Mouse (Mus musculus) kidney, embryonic 16.5 days (tissue): ENCODE measurements around the gene Spock3. TPM values are rescaled to one million over a fixed set of nuclear protein-coding genes. Genes with fewer than 3 reads are reported as not detected.
"Not testable (repeated sequence)": the region's sequence is repeated elsewhere in the genome, so short reads cannot be mapped to it uniquely, and the experiment has no call there.

ENCODE experiments used
- ATAC-seq: fragments of 200-750 bp; cut with Nextera tagmentation; 2 replicates; pipeline ENCODE4 v1.8.0; 2017; ENCODE audit warnings: moderate TSS enrichment; ENCODE audit not compliant: low FRiP score, low TSS enrichment
- H3K27ac ChIP-seq: fragments of 300-500 bp; sonication (generic); 2 replicates; pipeline ENCODE4 v1.5.1; 2014; ENCODE audit warnings: low read length
- H3K27me3 ChIP-seq: fragments of 300-500 bp; sonication (generic); 2 replicates; pipeline ENCODE4 v1.6.1; 2014; ENCODE audit warnings: low read length, control low read depth, mixed read lengths; ENCODE audit not compliant: insufficient read depth
- H3K36me3 ChIP-seq: fragments of 300-500 bp; sonication (generic); 2 replicates; pipeline ENCODE4 v1.6.1; 2014; ENCODE audit warnings: low read length, control low read depth, mixed read lengths; ENCODE audit not compliant: insufficient read depth
- H3K4me1 ChIP-seq: fragments of 300-500 bp; sonication (generic); 2 replicates; pipeline ENCODE4 v1.6.1; 2014; ENCODE audit warnings: low read length, control low read depth, mixed read lengths; ENCODE audit not compliant: insufficient read depth
- H3K4me2 ChIP-seq: fragments of 300-500 bp; sonication (generic); replicated peaks from 2 replicates; pipeline ENCODE4 v1.6.1; 2014; ENCODE audit warnings: low read depth, low read length
- H3K4me3 ChIP-seq: fragments of 300-500 bp; sonication (generic); 2 replicates; pipeline ENCODE4 v1.5.1; 2014; ENCODE audit warnings: mild to moderate bottlenecking, low read length
- H3K9ac ChIP-seq: fragments of 300-500 bp; sonication (generic); replicated peaks from 2 replicates; pipeline ENCODE4 v1.6.1; 2014; ENCODE audit warnings: low read length
- H3K9me3 ChIP-seq: fragments of 300-500 bp; sonication (generic); 2 replicates; pipeline ENCODE4 v1.6.1; 2016; ENCODE audit warnings: low read length, control low read depth
- WGBS: fragments of 180-500 bp; shearing (Covaris S2); extraction: QIAGEN DNeasy Blood & Tissue Kit; methylation state at CpG from one replicate; pipeline ENCODE4 v1.1.7; 2014; 5-methylcytosine and 5-hydroxymethylcytosine counted together
- polyA plus RNA-seq: library from polyadenylated mRNA; unstranded; fragments of >200 nt; fragmentation: Nextera tagmentation; extraction: Ambion mirVana; gene quantifications from 2 replicates; pipeline ENCODE4 v1.2.1, GENCODE M21; 2015

Spock3 gene
- polyA plus RNA-seq, 1 experiment from 2014 or later = 3.5 TPM

DNA sequence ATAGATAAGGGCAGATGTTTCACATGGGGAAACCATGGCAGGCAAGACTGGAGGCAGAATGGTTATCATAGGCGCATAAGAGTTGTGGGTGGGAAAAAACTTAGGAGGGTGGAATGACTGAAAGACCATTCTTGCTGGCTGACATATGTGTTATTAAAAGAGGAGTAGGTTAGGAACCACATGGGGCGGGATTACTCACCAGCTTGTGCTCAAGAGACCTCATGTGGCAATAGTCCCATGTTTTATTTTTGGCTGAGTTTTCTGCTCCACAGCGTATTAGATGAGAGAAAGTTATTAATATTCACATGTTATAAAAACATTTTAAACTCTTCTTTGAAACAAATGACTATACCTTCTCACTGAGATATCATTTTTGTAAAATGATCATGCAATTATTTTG lies 184.6 kb downstream of the Spock3 start:
- ATAC-seq = no peak
- 93% methylated on average over 3 of the region's 3 CpGs for WGBS

DNA sequence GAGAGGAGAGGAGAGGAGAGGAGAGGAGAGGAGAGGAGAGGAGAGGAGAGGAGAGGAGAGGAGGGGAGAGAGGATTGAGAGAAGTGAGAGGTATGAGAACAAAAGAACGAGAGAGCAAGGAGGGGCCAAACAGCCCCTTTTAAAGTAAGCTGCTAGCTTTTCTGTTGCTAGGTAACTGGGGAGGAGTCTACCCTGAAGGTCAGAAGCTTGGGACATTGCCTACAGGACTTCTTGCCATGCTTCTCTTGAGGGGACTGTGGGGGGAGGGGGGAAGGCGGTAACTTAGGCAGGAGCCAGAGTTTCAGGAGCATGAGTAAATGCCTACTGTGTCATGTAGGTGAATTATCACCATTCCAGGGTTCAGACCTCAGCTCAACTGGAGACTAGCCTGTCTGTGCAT lies 213.1 kb downstream of the Spock3 start:
- H3K4me2 ChIP-seq, H3K9me3 ChIP-seq, H3K9ac ChIP-seq, H3K36me3 ChIP-seq, H3K27me3 ChIP-seq, H3K27ac ChIP-seq, H3K4me3 ChIP-seq, H3K4me1 ChIP-seq, ATAC-seq: not testable (repeated sequence)
- 55% methylated on average over 2 of the region's 2 CpGs for WGBS

More for the DNA sequence above, 184.6 kb downstream of the Spock3 start:
- H3K27me3 ChIP-seq = no peaks in the 10 kb centered on the region
- no peak overlapping the region for H3K9ac ChIP-seq
- no peaks in the 10 kb centered on the region for H3K4me1 ChIP-seq
- no peak overlapping the region for H3K4me2 ChIP-seq
- H3K36me3 ChIP-seq = no peaks in the 10 kb centered on the region
- H3K4me3 ChIP-seq = no peak overlapping the region
- no peak overlapping the region for H3K27ac ChIP-seq
- H3K9me3 ChIP-seq = no peaks in the 10 kb centered on the region

DNA sequence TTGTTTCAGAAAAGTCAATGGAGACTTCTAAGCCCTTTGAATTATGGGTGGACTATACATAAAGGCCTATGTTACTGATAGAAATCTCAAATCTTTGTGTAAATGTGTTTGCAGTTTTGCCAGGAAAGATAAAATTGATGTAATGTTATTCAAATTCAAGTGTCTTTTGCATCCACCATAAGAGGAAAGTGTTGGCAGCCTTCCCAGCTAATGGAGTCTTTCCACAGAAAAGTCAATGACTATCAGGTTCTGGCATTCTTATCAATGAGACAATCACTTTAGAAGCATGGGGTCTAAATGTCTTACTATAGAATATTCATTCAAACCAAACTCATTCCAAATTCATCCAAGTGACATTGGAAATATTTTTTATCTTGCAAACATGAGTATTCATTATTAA lies 214.5 kb downstream of the Spock3 start:
- Histone ChIP-seq H3K9ac (no peak overlapping the region), H3K27ac (no peak overlapping the region), H3K4me3 (no peak overlapping the region), H3K27me3 (no peaks in the 10 kb centered on the region), H3K36me3 (no peaks in the 10 kb centered on the region), H3K9me3 (no peaks in the 10 kb centered on the region), H3K4me1 (no peaks in the 10 kb centered on the region), H3K4me2 (no peak overlapping the region)
- ATAC-seq = no peak

DNA sequence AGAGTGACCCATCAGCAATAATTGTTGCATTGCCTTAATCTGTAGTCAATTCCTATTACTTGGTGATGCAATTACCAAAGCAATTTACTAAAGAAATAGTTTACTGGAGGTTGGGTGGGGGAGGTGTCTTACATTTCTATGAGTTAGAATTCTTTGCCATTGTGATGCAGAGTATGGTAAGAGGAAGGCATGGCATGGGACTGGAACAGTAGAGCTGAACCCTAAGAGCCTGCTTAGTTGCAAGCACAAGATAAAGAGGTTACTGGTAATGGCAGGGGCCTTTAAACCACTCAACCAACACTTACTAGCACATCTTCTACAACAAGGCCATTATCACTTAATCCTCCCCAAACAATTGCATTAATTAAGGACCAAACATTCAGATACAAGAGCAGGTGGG lies 219.1 kb downstream of the Spock3 start:
- no peak overlapping the region for H3K4me3 ChIP-seq
- no peaks in the 10 kb centered on the region for H3K36me3 ChIP-seq
- no peak overlapping the region for H3K9ac ChIP-seq
- no peaks in the 10 kb centered on the region for H3K9me3 ChIP-seq
- H3K27ac ChIP-seq = no peak overlapping the region
- no peak for ATAC-seq
- H3K4me2 ChIP-seq = no peak overlapping the region
- no peaks in the 10 kb centered on the region for H3K4me1 ChIP-seq
- H3K27me3 ChIP-seq = no peaks in the 10 kb centered on the region

DNA sequence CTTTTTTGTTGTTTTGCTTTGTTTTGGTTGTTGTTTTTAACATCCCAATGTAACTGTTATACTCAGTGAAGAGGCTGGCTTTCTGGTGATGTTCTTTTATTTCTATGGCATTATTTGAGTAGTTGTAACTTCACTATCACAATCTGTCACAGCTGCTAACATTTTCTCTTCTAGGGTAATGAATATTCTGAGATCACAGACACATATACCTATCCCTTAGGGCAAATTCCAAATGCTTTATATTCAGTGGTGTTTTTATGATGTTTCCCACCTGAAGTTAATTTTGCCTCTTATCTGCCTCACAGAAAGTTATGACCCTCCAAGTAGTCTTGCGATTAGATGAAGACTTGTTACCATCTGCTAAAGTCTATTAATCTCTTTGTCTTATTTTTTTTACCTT lies 230.5 kb downstream of the Spock3 start:
- WGBS = 61% methylated on average over 1 of the region's 1 CpGs
- Histone ChIP-seq H3K27ac (no peak overlapping the region), H3K9ac (no peak overlapping the region), H3K9me3 (no peaks in the 10 kb centered on the region), H3K4me3 (no peak overlapping the region), H3K4me2 (no peak overlapping the region), H3K4me1 (no peaks in the 10 kb centered on the region), H3K36me3 (no peaks in the 10 kb centered on the region), H3K27me3 (no peaks in the 10 kb centered on the region)
- no peak for ATAC-seq

DNA sequence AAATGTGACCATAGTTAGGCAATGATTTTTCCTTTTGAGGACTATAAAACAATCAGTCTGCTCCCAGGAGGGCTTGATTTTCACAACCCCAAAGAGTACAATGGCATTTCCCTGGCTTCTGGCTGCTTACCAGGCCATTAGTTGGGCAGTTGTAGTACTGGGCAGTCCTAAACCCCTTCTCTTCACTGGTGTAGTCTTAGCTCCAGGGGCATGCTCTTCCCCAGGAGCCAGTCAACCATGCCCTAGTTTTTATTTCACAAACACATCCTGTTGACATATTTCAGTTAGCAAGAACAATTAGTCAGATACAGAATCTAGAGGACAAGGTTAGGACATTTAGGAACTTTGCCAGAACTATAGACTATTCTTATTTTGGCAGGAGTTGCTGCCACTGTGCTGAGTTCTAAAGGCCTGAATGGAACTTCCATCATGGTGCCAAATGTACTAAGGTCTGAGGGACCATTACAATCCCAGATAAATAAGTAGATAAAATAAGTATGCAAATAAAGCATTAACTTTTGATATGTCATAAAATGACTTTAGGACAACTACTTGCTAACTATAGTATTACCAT lies 308.1 kb downstream of the Spock3 start:
- Histone ChIP-seq H3K9me3 (no peaks in the 10 kb centered on the region), H3K9ac (no peak overlapping the region), H3K27ac (no peak overlapping the region), H3K4me1 (no peaks in the 10 kb centered on the region), H3K4me2 (no peak overlapping the region), H3K4me3 (no peak overlapping the region), H3K36me3 (no peaks in the 10 kb centered on the region), H3K27me3 (no peaks in the 10 kb centered on the region)
- no peak for ATAC-seq

DNA sequence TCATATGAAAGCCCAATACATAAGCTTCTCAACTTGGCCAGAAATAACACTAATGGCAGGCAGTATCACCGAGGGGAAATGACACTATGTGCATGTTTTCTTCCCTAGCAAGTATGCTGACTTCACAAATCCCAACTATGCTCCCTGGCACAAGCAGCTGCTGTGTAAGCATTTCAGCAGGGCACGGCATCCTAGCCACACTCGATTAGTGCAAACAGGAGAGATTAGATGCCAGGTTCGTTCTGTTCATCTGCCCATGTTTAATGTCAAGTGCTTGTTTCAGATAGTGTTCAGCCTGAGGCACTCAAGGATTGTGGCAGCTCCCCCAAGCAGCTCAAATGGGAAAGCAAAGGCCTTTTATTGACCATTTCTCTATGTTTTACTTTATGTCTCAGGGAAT lies 311.7 kb downstream of the Spock3 start:
- no peak for ATAC-seq
- H3K9me3 ChIP-seq = no peaks in the 10 kb centered on the region
- no peaks in the 10 kb centered on the region for H3K4me1 ChIP-seq
- no peak overlapping the region for H3K4me3 ChIP-seq
- H3K9ac ChIP-seq = no peak overlapping the region
- 77% methylated on average over 4 of the region's 4 CpGs for WGBS
- H3K27ac ChIP-seq = no peak overlapping the region
- H3K4me2 ChIP-seq = no peak overlapping the region
- H3K36me3 ChIP-seq = no peaks in the 10 kb centered on the region
- no peaks in the 10 kb centered on the region for H3K27me3 ChIP-seq

DNA sequence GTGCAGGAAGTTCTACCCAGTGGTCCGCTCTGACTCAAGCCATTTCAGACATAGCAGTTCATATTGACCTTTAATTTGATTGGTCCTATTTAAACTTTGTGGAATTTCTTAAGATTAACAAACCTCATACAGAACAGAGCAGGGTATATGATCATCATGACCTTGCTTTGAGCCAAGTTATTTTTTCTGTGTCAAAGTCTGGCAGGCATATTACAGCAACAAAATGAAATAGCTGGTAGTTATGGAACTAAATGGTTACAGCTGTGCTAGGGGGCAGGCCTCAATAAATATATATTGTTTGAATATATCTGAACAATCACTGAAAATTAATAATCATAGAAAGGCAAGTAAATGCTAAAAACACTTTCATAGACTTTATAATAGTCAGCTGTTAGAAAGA lies 384.6 kb downstream of the Spock3 start:
- no peak overlapping the region for H3K27ac ChIP-seq
- H3K36me3 ChIP-seq = no peaks in the 10 kb centered on the region
- no peak overlapping the region for H3K9ac ChIP-seq
- no peak for ATAC-seq
- no peaks in the 10 kb centered on the region for H3K4me1 ChIP-seq
- 77% methylated on average over 1 of the region's 1 CpGs for WGBS
- no peaks in the 10 kb centered on the region for H3K27me3 ChIP-seq
- no peak overlapping the region for H3K4me2 ChIP-seq
- H3K9me3 ChIP-seq = no peaks in the 10 kb centered on the region
- H3K4me3 ChIP-seq = no peak overlapping the region

DNA sequence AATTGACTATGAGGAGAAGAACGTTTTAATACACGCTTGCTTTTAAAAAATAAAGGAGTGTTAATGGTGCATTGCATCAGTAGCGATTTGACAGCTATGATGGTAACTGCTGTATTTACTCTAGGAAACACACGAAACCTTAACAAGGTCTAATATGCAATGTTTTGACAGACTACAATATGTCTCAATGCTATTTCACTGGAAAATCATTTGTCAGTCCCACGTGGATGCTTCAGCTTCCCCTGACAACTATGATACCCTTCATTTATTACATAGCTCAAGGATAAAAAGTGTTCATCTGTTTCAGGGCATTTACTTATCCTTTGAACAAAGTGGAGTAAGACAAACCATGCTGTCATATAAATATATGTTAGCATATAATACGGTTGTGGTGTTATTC lies 417.8 kb downstream of the Spock3 start:
- H3K27me3 ChIP-seq = no peaks in the 10 kb centered on the region
- no peak overlapping the region for H3K27ac ChIP-seq
- H3K4me2 ChIP-seq = no peak overlapping the region
- 73% methylated on average over 6 of the region's 6 CpGs for WGBS
- no peaks in the 10 kb centered on the region for H3K9me3 ChIP-seq
- no peaks in the 10 kb centered on the region for H3K4me1 ChIP-seq
- H3K4me3 ChIP-seq = no peak overlapping the region
- no peaks in the 10 kb centered on the region for H3K36me3 ChIP-seq
- no peak for ATAC-seq
- no peak overlapping the region for H3K9ac ChIP-seq

DNA sequence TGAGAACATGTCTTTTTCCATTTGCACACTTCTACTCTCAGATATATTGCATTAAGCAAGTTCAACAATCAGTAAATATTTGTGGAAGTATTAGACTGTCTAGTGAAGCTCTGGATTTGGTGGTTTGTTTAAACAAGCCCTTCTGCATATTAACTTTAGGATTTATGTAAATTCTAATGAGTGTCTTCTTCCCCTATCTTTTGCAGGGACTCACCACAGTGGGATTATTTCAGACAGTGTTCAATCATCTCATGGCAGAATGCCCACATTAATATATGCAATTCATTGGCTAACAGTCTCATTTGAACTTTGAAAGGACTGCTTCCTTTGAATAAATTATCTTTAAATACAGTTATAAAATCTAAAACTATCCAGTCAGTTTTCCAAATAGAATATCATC lies 446.9 kb downstream of the Spock3 start:
- Histone ChIP-seq H3K4me3 (no peak overlapping the region), H3K4me2 (no peak overlapping the region), H3K4me1 (no peaks in the 10 kb centered on the region), H3K27ac (no peak overlapping the region), H3K36me3 (no peaks in the 10 kb centered on the region), H3K9me3 (no peaks in the 10 kb centered on the region), H3K9ac (no peak overlapping the region), H3K27me3 (no peaks in the 10 kb centered on the region)
- ATAC-seq = no peak
